Mouse (Mus musculus): ENCODE measurements around the gene Catip.

DNA sequence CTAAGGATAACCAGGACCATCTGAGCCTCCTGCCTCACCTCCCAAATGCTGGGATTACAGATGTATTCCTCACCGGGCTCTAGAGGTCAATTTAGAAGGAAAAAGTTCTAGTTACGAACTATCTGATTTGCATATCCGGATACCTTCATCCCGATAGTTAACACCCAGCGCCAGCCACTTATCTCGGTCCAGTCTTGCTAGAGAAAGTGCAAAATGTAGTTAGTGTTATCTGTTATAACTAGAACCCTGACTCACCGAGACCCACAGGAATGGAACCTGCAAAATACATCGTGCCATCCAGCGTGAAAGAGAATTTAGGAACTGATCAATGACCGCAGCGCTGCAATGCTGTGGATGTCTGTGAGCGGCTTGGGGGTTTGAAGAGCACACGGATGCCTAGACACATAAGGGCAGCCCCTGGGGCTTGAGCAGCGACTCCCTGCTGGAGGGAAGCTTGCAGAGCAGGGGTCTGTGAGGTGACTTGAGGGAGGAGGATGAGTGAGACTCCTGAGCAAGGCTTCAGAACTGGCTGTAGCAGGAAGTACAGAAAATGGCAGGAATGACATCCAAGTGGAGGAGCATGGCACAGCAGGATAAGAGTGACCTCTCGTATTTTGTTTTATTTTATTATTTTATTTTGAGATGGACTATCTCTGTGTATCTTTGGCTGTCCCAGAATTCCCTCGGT is 39.3 kb downstream of the Catip start:
- TF ChIP-seq POLR2A (IDR thresholded peaks at IDR 0.05; ENCODE audit: borderline replicate concordance, extremely low read depth, low read depth, low read length) = no peak
- no peak for TF ChIP-seq CTCF (IDR thresholded peaks at IDR 0.05; ENCODE audit: insufficient read depth, low read length)

Data from lung, adult 2 months (tissue).